Mouse (Mus musculus) hematopoietic stem cell, adult 5-6 weeks (primary cell): ENCODE data around the gene Tgfb1. TPM values are rescaled to one million over a fixed set of nuclear protein-coding genes. Genes with fewer than 3 reads are reported as not detected.

ENCODE experiments used
- ATAC-seq, 2 experiments: fragments of 125-278 bp in 1 of 2; replicated peaks in 1 of 2; 2 replicates each; pipeline ENCODE4 v1.8.0; 2016 to 2017; ENCODE audit warnings: inconsistent platforms in 2 of 2, mild to moderate bottlenecking in 2 of 2, moderate number of reproducible peaks in 2 of 2, low read depth in 1 of 2, moderate TSS enrichment in 1 of 2; ENCODE audit not compliant: low FRiP score in 2 of 2, poor library complexity in 2 of 2, severe bottlenecking in 2 of 2, insufficient read depth in 1 of 2, low TSS enrichment in 1 of 2
- total RNA-seq: library from RNA; stranded (forward); fragments of 172-1452, 232-1000 nt; gene quantifications from 2 replicates; pipeline ENCODE4 v1.2.3, GENCODE M21; 2017

Gene Tgfb1
- total RNA-seq, 1 experiment from 2014 or later, result 50.7 TPM

DNA sequence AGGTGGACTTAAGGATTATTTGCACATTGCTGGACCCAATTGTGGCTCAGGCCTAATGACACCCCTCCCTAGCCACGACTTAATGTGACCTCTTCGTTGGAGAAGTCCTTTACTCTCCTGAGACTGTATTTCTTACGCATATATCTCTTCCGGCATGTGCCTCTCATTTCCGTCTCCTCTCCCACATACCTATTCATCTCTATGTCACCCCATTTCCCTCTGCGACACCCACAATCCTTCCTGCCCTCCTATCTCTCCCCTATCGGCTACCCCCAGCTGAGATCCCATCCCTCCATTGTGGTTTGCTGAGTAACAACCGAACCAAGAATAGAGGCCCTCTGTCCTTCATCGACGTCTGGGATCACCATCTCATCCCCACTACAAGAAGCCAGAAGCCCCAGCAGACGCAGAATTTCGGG lies 2.8 kb downstream of the Tgfb1 start:
- ATAC-seq, result peak; percentile 13 to 28

DNA sequence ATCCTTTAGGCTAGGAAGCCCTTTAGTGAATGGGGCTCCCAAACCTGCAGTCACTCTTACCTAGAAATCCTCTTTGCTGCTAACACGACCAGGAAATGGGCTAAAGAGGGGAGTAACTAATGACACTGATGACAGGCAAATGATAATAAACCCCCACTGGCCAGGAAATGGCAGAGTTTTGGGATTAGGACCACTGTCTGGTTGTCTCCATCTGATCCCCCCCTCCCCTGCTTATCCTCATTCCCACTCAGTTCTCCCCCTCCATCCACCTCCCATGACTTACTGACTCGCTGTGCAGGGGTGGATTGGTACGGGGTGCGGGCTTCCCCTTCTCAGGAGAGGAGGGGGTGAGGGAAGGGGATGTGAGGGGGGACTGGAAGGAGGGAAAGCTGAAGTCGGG lies 3.2 kb downstream of the Tgfb1 start:
- ATAC-seq, result no peak

GRCm38 (mm10) chr7:25694104-25694503 lies 7.3 kb downstream of the Tgfb1 start:
- no peak for ATAC-seq

DNA sequence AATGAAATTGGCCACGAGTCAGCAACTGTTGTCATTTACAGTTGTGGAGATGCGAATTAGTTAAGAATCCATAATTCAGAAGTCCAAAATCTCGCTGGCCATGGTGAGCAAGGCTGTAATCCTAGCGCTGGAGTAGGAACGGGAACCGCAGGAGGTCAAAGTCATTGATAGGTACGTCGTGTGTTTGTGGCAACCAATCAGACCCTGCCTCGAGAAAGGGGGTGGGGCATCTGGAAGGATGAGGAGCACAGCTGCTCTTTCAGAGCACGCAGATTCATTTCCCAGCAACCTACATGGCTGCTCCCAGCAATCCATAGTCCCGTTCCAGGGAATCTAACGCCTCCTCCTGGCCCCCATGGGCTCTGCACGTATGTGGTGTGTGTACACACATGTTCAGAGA lies 13.0 kb downstream of the Tgfb1 start:
- no peak for ATAC-seq

DNA sequence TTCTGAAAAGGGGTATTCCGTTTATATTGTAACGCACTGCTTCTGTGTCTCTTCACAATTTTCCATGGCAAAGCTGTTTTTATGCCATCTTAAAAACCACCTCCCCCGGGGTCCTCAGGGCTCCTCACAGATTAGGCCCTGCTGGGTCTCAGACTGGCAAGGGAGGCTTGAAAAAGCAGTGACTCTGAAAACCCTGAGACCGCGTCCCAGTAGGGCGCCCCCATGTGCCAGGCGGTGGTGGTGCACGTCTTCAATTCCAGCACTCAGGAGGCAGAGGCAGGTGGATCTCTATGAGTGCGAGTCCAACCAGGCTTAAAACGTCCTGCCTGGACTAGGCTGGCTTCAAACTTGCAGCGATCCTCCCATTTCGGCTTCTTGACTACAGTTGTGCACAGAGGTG lies 13.9 kb downstream of the Tgfb1 start:
- no peak for ATAC-seq

GRCm38 (mm10) chr7:25702350-25702749 lies 15.5 kb downstream of the Tgfb1 start:
- ATAC-seq, result no peak

GRCm38 (mm10) chr7:25703793-25704494 lies 17.1 kb downstream of the Tgfb1 start:
- no peak for ATAC-seq

GRCm38 (mm10) chr7:25704716-25705364 lies 18.0 kb downstream of the Tgfb1 start:
- no peak for ATAC-seq

DNA sequence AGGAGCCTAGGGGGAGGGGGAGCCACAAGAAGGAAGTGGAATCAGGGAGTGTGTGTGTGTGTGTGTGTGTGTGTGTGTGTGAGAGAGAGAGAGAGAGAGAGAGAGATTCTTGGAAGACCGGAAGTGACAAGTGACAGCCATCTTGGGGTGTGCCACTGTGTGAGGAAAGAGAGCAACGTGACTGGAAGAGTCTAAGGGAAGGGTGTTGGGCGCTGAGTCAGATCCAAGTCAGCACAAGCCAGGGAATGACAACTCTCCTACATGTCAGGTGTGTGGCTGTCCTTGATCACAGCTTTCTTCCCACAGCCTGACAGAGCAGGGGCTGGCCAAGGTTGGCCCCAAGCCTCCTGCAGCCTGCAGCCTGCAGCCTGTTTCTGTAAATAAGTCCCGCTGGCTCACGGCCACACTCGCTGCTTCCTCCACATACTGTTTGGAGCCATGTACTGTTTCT lies 19.0 kb downstream of the Tgfb1 start:
- ATAC-seq, result 0 out of 4 replicates have a peak, but pooled peaks of 1 of the 2 experiments have one; percentile 1

DNA sequence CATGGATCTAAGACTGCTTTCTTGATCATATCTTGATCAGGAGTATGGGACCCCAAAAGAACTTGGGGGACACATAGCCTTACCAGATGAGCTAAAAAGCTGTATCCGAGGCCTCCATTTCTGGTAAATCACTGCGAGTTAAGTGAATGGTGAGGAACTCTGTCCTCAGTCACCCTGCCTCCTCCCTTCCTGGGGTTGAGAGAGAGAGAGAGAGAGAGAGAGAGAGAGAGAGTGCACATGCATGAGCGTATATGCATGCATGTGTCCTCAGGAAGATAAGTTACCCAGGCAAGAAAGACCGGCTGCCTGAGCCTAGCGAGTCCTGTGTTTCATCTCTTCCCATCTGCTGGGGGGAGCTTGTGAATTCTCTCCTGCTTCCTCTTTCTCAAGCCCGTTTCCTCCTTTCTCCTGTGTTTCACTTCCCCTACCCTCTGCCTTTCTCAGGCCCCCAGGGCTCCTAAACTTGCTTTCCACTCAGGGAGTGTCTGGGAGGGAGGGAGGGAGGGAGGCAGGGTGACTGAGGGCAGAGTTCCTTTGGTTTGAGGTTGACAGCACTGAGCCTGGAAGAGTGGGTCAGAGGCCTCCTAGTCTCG lies 19.9 kb downstream of the Tgfb1 start:
- peak; percentile 3 to 16; a peak in 2 of 4 replicates for ATAC-seq

DNA sequence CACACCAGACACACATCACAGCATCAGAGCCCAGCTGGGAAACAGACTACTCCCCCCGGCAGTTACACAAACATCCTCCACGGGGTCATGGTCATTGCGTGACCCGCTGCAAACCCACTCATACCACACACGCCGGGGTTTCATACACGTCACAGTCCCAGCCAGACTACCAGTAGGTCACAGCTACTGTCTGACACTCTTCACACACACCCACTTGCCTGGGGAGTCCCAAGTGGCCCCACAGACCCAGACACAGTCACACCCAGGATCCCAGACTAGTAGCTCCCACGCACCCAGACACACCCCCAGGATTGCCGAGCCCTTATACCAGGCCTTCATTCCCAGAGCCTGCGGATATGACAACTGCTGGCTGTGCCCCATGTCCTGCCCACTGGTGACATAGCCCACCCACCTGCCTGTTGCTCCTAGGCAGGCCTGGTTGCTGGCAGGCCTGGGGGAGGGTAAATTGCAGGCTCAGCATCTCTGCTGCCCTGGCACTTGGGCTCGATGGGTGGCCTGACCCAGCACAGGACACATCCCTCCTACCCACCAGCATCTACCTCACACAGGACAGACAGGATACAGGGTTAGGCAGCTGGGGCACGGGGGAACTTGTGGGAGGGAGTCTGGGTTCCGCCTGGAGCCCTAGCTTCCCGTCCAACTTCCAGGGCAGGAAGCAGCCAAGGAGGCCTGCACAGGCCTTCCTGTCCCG lies 20.9 kb downstream of the Tgfb1 start:
- peak; percentile 35 to 41 for ATAC-seq

DNA sequence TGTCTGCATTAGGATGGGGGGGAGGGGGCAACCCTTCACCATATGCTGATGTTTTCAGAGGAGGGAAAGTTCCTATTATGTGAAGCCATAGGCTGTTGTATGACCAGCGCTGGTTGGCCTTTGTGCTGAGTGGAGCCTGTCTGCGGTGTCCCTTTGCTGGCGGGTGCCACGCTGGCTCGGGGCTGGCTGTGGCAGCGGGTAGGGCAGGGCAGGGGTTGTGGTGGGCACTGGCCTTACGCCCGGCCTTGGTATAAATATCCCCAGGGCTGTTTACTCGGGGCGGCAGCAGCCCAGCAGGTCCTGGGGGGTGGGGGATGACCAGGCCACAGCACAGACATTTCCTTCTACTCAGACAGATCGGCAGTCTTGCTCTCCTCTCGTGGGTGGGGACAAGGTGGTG lies 23.2 kb downstream of the Tgfb1 start:
- peak; percentile 18 to 19; a peak in 3 of 4 replicates for ATAC-seq

DNA sequence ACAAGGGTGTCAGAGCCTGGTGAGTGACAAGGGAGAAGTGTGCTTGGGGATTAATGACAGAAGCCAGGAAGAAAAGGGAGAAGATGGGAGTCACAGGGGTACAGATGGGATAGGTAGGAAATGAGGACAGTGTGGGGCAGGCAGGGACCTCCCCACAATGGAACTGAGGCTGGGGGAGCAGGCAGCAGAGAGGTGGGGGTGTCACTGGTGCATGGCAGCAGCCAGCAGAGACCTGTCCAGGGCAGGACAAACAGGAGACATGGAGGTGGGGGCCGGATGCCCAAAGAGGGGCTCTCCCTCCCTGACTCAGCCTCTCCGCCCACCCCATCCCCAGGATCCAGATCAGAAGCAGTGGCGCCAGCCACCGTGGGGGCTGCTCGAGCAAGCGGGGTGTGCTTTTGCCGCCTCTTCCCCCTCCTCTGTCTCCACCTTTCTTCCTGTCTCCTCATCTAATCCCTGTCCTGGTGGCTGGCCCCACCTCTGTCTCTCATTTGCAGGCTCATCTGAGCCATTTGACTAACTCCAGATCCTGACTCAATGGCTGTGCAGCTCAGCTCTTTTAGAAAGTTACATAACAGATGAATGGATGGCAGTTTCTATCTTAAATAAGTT lies 23.8 kb downstream of the Tgfb1 start:
- ATAC-seq, result no peak

GRCm38 (mm10) chr7:25711165-25711564 lies 24.4 kb downstream of the Tgfb1 start:
- ATAC-seq, result no peak

DNA sequence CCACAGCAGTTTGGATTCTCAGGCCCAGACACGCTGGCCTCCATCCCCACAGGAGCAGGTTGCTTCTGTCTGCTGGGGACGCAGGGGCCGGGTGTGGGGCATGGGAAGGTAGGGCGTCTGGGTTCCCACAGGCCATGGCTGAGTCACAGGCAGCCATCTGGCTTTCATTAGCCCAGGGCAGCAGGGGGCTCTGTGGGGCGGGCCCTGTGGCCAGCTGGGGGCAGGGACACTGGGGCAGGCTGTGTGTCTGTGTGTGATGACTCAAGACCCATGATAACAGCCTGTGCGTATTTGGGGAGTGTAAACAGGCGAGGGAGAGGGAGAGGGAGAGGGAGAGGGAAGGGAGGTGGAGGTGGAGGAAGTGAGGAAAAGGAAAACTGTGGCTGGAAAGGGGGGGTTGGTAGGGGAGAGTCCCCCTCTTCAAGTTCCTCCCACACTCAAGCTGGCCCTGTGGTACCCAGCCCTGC lies 25.0 kb downstream of the Tgfb1 start:
- peak; percentile 22 to 23; a peak in 2 of 4 replicates for ATAC-seq

DNA sequence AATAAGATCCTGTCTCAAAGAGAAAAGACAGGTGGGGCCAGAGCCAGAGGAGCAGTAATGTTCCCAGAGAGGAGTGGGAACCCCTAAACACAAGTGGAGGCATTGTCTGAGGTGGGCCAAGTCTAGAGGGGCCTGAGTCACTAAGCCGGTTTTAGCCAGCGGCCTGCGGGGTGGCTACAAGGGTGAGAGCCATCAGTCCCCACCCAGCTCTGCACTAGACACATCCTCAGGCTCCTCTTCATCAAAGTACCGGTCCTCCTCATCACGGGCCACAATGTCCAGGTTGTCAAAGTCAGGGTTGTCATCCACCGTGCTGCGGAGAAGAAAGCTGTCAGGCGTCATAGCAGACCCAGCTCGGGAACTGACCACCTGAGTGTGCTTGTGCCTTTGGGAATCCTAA lies 26.0 kb downstream of the Tgfb1 start:
- no peak for ATAC-seq

GRCm38 (mm10) chr7:25714581-25714980 lies 27.8 kb downstream of the Tgfb1 start:
- no peak for ATAC-seq
